Comparison of ENCODE assay signal across 8 mouse cellular contexts in genomic region chr5:35739536-35740278, GRCm38 (mm10). TPM values are rescaled to one million over a fixed set of nuclear protein-coding genes. Genes with fewer than 3 reads are reported as not detected.
DNase-seq lines count a peak whose midpoint lies in the region; ATAC-seq and TF ChIP-seq lines count a peak whose summit lies in the region.
"Had no signal": no experiment of that assay in that cellular context is flagged by ENCODE, and none has a peak within 500 bp of the region (broad histone marks: within the 10 kb centered on the region; RNA-seq: fewer than 3 reads in every experiment).

TSS of gene Sh3tc1 (minus strand) at chr5:35739987.

- ATAC-seq in embryonic facial prominence, embryonic 15.5 days (ENCODE audit: insufficient number of reproducible peaks, low FRiP score, low TSS enrichment, low read depth), result peak; percentile 25; the same call in 1 of the 2 replicates
- ATAC-seq in kidney, embryonic 14.5 days (ENCODE audit: low FRiP score, low TSS enrichment), result peak; percentile 65; the same call in 1 of the 2 replicates
- no peak for ATAC-seq in activated CD4-positive, CD25-positive, alpha-beta regulatory T cell, adult 4 months

- 0 out of 2 replicates have a peak within 1 kb of the TSS, but pooled peaks have one; percentile 11 for H3K27ac ChIP-seq in embryonic facial prominence, embryonic 15.5 days (replicated peaks)
- peak within 1 kb of the TSS; percentile 48 for H3K27ac ChIP-seq in kidney, embryonic 14.5 days (ENCODE audit: low read depth, low read length)
- peak within 1 kb of the TSS; percentile 46 for H3K27ac ChIP-seq in small intestine, adult 2 months (ENCODE audit: insufficient read depth, low read depth, low read length)
- H3K27ac ChIP-seq: neural tube, embryonic 12.5 days had no signal

- H3K4me2 ChIP-seq in embryonic facial prominence, embryonic 15.5 days (replicated peaks), result no peak within 1 kb of the TSS
- H3K4me2 ChIP-seq in kidney, embryonic 14.5 days (replicated peaks; ENCODE audit: low read depth, low read length), result 0 out of 2 replicates have a peak within 1 kb of the TSS, but pooled peaks have one; percentile 22
- H3K4me2 ChIP-seq: neural tube, embryonic 12.5 days had no signal

- H3K4me1 ChIP-seq in embryonic facial prominence, embryonic 15.5 days, result peaks cover 15% of the 10 kb centered on the region; the same call in 1 of the 2 replicates
- peaks cover 8% of the 10 kb centered on the region; the same call in 1 of the 2 replicates for H3K4me1 ChIP-seq in kidney, embryonic 14.5 days (ENCODE audit: control insufficient read depth, insufficient read depth, low read length)
- H3K4me1 ChIP-seq in small intestine, adult 2 months (ENCODE audit: control insufficient read depth, insufficient read depth, insufficient read length, low read length), result peaks cover 46% of the 10 kb centered on the region
- H3K4me1 ChIP-seq: neural tube, embryonic 12.5 days had no signal

- 0 out of 2 replicates have a peak, but pooled peaks have one; percentile 28 for TF ChIP-seq CTCF in small intestine, adult 2 months (IDR thresholded peaks at IDR 0.05; ENCODE audit: extremely low read depth, insufficient read length, insufficient replicate concordance, low read depth, low read length)

- no peak within 1 kb of the TSS for H3K9ac ChIP-seq in embryonic facial prominence, embryonic 15.5 days
- 0 out of 2 replicates have a peak within 1 kb of the TSS, but pooled peaks have one; percentile 18 for H3K9ac ChIP-seq in kidney, embryonic 14.5 days (ENCODE audit: low read depth, low read length)
- H3K9ac ChIP-seq: neural tube, embryonic 12.5 days had no signal

- WGBS in embryonic facial prominence, embryonic 15.5 days, result 19% methylated on average over 10 of the region's 10 CpGs
- 24% methylated on average over 10 of the region's 10 CpGs for WGBS in kidney, embryonic 14.5 days
- 15% methylated on average over 10 of the region's 10 CpGs for WGBS in small intestine, adult 2 months

- TF ChIP-seq POLR2A in small intestine, adult 2 months (IDR thresholded peaks at IDR 0.05; ENCODE audit: low read depth, low read length), result no peak

- no peaks in the 10 kb centered on the region for H3K9me3 ChIP-seq in embryonic facial prominence, embryonic 15.5 days (replicated peaks)
- no peaks in the 10 kb centered on the region for H3K9me3 ChIP-seq in kidney, embryonic 14.5 days (ENCODE audit: control insufficient read depth, low read length)
- H3K9me3 ChIP-seq: neural tube, embryonic 12.5 days had no signal

- peak; percentile 92 for DNase-seq in adrenal gland, adult 2 months
- no peak for DNase-seq in gastrocnemius, postnatal 36 days
- no peak for DNase-seq in frontal cortex, postnatal 14 days (ENCODE audit: low spot score in 2 of 2)

- peaks cover 16% of the 10 kb centered on the region for H3K27me3 ChIP-seq in embryonic facial prominence, embryonic 15.5 days
- 0 out of 2 replicates have a peak, but pooled peaks cover 3% of the 10 kb centered on the region for H3K27me3 ChIP-seq in kidney, embryonic 14.5 days (ENCODE audit: control insufficient read depth, insufficient read depth, low read length)
- no peaks in the 10 kb centered on the region for H3K27me3 ChIP-seq in small intestine, adult 2 months (ENCODE audit: control insufficient read depth, insufficient read depth, low read length)

- H3K4me3 ChIP-seq in embryonic facial prominence, embryonic 15.5 days (replicated peaks), result no peak within 1 kb of the TSS
- no peak within 1 kb of the TSS for H3K4me3 ChIP-seq in kidney, embryonic 14.5 days (ENCODE audit: low read length)
- peak within 1 kb of the TSS; percentile 46 for H3K4me3 ChIP-seq in small intestine, adult 2 months (ENCODE audit: low read depth, low read length)
- H3K4me3 ChIP-seq: neural tube, embryonic 12.5 days had no signal

- H3K36me3 ChIP-seq in embryonic facial prominence, embryonic 15.5 days, result no peaks in the 10 kb centered on the region
- H3K36me3 ChIP-seq in kidney, embryonic 14.5 days (ENCODE audit: control insufficient read depth, insufficient read depth, low read length), result no peaks in the 10 kb centered on the region
- no peaks in the 10 kb centered on the region for H3K36me3 ChIP-seq in small intestine, adult 2 months (ENCODE audit: control insufficient read depth, insufficient read depth, low read length)
- H3K36me3 ChIP-seq: neural tube, embryonic 12.5 days had no signal

- intact Hi-C loops in gastrocnemius, postnatal 36 days (cut with DNase I), result loop anchor here (5.0 to 10.0 kb wide), 2 partner anchors 113 to 235 kb away; no protein-coding TSS in a partner anchor

RNA-seq across cellular contexts. Expression of gene Sh3tc1, which starts in this region (rescaled TPM):
- 10 to 100 TPM; 22.2 to 25.8 TPM for total RNA-seq in adrenal gland, adult 2 months (2021)
- 27.7 and 28.0 TPM in 2 replicates for polyA plus RNA-seq in adrenal gland, adult 2 months (2012; rRNA removed)
- 5.0 and 7.0 TPM in 2 replicates for polyA plus RNA-seq in embryonic facial prominence, embryonic 15.5 days (2015; fragmentation: Nextera tagmentation; extraction: Ambion mirVana)
- polyA plus RNA-seq in kidney, embryonic 14.5 days (2014; fragmentation: Nextera tagmentation; extraction: Ambion mirVana), result 4.2 and 11.3 TPM in 2 replicates
- 5.5 and 7.7 TPM in 2 replicates for polyA plus RNA-seq in small intestine, adult 2 months (2012; rRNA removed)
- polyA plus RNA-seq in activated CD4-positive, CD25-positive, alpha-beta regulatory T cell, adult 4 months (2017; shearing (Covaris generic)), result 1 to 10 TPM; 2.1 to 2.5 TPM
- total RNA-seq in gastrocnemius, postnatal 36 days (2021), result 1 to 10 TPM; 2.0 to 3.2 TPM

Comparison
In these comparisons a context has a peak if more than half of its experiments do, and no peak if none do; other contexts are left out.
1. RNA of gene Sh3tc1 (total RNA-seq): 22.2 to 25.8 TPM in adrenal gland, adult 2 months; 2.0 to 3.2 TPM in gastrocnemius, postnatal 36 days; every median in the first group is over 4 times any median in the second.
2. Peak in every context shown above with its lines, with median percentiles within 50 percentile points of each other: H3K27ac ChIP-seq.